Mouse (Mus musculus): ENCODE results near the gene Col9a1.

The Col9a1 gene

GRCm38 (mm10) chr1:24177224-24177851 lies at the start of gene Col9a1:
Gene Col9a1, plus strand, starts transcription at chr1:24177610.
- DNase-seq (ENCODE audit: low spot score), result no peak

- no peak for DNase-seq (ENCODE audit: low spot score)
Observed at GRCm38 (mm10) chr1:24127866-24128265, 49.5 kb upstream of the Col9a1 start.

DNA sequence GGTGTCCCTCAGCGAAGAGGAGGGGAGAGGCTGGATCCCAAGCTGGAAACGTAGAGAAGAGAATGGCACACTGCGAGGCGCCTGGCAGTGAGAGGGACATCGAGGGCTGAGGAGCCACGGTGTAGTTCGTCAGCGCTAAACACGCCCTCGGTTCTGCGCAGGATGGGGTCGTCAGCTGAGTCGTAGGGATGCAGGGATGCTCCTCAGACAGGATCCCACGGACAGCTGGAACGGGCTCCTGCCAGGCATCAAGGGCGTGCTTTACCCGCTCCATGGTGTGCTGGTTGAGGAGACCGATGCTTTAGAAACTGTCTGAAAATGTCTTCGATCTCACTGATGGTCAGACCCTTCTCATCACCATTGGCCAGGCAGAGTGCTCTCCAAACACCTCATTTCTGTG lies 43.6 kb upstream of the Col9a1 start:
- DNase-seq (ENCODE audit: low spot score), result no peak

DNA sequence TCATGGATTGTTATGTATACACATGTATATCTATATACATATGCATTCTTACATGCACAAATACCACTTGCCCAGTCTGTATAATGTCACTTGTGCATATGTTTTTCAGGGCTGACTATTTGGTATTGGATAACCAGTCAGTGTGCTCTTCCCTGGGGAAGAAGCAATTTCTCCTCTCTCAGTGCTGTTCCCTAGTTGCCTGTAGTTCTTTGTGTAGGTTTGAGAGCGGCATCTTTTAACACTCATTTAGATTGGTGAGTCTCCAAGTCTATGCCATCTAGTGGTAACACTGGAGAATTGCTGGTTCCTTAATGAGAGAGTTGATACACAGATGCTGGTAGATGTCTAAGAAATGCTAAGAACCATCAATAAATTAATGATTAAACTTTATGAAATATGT lies 42.6 kb upstream of the Col9a1 start:
- DNase-seq (ENCODE audit: low spot score), result no peak

GRCm38 (mm10) chr1:24137133-24137532 lies 40.3 kb upstream of the Col9a1 start:
- peak; percentile 38 for DNase-seq (ENCODE audit: low spot score)

DNA sequence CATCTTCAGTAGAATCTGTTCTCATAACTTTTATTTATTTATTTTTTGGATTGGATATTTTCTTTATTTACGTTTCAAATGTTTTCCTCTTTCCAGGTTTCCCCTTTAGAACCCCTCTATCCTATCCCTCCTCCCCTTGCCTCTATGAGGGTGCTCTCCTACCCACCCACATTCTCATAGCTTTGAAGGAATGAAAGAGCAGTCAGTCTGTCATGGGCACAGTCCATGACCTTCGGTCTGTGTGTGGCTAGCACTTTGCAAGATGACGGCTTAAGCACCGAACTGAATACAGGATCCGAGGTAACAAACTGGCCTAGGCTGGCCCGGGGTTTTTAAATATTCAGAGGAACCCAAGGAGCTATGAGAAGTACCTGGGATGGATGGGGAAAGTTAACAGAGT lies 36.9 kb upstream of the Col9a1 start:
- DNase-seq (ENCODE audit: low spot score), result no peak

DNA sequence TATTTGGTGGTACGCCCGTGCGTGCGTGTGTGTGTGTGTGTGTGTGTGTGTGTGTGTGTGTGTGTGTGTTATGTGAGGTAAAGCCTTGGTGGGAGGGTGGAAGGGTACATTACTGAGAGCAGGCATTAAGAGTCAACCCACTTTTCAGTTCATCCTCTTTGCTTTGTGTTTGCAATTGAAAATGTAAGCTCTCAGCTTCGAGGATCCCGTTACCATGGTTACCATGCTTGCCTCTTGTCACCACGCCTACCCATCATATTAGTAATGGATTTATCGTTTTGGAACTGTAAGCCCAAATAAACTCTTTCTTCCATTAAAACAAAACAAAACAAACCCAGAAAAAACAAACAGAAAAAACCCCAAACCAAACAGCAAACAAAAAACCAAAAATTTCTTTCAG lies 33.9 kb upstream of the Col9a1 start:
- no peak for DNase-seq (ENCODE audit: low spot score)

DNA sequence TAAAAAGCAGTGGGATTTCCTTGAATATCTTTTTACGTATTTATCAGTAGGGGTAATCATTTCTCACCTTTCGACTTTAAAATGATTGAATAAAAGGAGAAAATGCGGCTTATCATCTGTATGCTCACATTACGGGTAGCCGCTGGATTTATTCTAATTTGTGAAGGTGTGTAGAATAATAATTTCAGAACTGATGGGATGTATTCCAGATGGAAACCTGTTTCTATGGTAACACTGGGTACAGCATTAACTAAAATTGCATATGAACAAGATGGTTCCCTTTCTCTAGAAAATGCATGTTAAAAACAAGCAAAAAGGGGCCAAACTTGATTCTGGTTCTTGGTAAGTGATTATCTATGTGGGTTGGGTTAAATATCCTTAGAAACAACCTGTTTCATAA lies 19.7 kb upstream of the Col9a1 start:
- no peak for DNase-seq (ENCODE audit: low spot score)

DNA sequence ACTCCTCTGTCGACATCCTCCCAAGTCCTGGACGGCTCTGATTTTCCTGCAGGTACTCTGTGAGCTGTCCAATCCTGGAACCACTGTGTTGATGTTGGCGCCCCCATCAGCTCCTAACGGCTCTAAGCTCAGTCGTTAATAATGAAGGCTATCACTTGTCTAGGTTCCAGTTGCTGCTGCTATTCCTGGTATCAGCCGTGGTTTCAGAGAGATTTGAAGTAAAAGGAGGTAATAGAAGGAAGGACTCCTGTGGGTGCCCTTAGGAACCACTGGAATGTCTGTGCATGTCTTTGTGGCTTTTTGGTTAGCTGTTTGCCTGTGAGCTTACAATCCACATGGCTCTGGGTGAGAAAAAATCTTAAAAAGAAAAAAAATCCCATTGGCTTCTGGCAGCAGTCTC lies 8.0 kb upstream of the Col9a1 start:
- DNase-seq (ENCODE audit: low spot score), result no peak

- DNase-seq (ENCODE audit: low spot score), result peak; percentile 18
Observed at GRCm38 (mm10) chr1:24171205-24171866, 6.1 kb upstream of the Col9a1 start.

DNA sequence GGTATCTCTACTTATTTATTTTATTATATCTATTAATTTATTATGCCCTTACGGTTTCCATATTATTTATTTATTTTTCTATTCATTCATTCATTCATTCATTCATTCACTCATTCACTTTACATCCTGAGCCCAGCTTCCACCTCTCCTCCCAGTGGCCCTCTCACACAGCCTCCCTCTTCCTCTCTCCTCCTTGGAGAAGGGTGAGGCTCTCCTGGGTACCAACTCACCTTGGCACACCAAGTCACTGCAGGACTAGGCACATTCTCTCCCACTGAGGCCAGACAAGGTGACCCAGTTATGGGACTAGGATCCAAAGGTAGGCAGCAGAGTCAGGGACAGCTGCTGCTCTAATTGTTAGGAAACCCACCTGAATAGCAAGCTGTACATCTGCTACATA lies 5.5 kb upstream of the Col9a1 start:
- DNase-seq (ENCODE audit: low spot score), result no peak

DNA sequence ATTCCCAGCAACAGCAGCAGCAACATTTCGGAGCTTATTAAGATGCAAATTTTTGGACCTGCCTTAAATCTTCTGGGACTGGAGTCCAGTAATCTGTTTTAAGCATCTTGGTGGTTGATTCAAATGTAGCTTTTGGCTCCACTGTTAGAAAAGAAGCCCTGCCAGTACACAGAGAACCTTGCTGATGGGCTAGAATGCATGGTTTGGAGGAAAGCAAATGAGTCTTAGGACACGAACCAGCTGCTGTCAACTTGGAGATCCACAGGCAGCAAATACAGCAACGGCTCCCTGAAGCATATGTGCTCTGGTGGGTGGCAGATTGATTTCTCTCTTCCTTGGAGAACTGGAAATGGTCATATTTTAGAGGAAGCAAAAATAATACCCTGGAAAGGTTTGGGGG lies 4.8 kb upstream of the Col9a1 start:
- DNase-seq (ENCODE audit: low spot score), result no peak

GRCm38 (mm10) chr1:24175761-24176160 lies 1.6 kb upstream of the Col9a1 start:
- no peak for DNase-seq (ENCODE audit: low spot score)

GRCm38 (mm10) chr1:24179856-24180255 lies 2.4 kb downstream of the Col9a1 start:
- peak; percentile 1 for DNase-seq (ENCODE audit: low spot score)

DNA sequence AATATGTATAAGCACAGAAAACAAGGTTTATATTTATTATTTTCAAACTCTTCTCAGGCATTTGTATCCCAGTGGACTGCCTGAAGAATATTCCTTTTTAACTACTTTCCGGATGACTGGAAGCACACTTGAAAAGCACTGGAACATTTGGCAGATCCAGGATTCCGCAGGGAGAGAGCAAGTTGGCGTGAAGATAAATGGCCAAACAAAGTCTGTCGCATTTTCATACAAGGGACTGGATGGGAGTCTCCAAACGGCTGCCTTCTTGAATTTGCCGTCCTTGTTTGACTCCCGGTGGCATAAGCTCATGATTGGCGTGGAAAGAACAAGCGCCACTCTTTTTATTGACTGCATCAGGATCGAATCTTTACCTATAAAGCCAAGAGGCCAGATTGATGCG lies 7.6 kb downstream of the Col9a1 start:
- no peak for DNase-seq (ENCODE audit: low spot score)

DNA sequence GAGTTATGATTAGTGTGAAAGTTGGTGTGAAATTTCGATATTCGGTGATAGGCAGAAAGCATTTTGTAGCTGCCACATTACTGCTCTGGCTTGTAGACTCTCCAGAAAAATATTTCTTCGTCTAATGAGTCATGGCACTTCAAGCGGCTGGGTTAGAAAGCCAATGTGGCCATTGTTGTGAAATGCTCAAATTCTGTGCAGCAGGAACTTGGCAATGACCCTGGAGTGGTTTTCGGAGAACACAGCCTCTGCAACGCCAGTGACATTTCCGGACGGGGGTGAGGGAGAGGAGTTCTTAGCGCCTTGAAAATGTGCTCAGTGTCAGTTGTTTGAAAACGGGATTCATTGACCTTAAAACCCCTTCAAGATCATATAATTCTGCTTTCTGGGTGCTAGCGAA lies 9.6 kb downstream of the Col9a1 start:
- peak; percentile 3 for DNase-seq (ENCODE audit: low spot score)

DNA sequence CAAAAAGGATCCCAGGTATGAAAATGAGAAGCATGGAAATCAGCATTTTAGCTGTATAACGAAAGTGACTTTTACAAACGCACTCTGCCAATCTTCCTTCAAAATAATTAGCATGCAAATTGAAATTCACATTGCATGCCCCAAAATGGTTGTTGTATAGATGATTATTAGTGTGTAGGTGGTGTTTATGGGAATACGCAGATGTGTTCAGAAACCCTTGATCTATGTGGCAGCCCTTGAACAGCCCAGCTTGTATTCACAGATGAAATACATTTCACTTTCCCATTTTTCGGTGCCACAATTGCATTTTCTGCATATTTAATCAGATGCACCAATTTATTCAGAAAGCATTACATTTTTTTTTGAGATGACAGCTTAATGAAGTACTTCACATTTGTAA lies 14.3 kb downstream of the Col9a1 start:
- no peak for DNase-seq (ENCODE audit: low spot score)

DNA sequence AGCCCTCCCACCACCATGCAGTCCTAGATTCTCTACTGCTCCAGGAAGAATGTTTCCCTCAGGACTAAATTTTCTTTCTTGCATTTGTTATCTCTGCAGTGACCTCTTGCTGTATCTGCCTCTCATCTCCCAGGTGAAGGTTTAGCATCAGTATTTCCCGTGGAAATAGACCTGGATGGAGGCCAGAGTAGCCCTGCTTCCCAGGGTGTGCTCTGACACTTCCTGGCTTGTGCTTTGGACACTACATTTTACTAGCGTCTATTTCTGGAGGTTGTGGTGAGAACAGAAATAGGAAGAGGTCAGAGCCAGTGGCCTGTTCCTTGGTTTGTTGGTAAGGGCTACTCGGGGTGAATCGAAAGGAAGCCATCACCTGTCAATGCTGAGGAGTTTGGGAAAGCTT lies 16.7 kb downstream of the Col9a1 start:
- no peak for DNase-seq (ENCODE audit: low spot score)

- no peak for DNase-seq (ENCODE audit: low spot score)
Observed at GRCm38 (mm10) chr1:24195070-24195840, 17.8 kb downstream of the Col9a1 start.

- DNase-seq (ENCODE audit: low spot score), result no peak
Observed at GRCm38 (mm10) chr1:24195951-24196517, 18.6 kb downstream of the Col9a1 start.

GRCm38 (mm10) chr1:24211621-24212385 lies 34.4 kb downstream of the Col9a1 start:
- DNase-seq (ENCODE audit: low spot score), result no peak

DNA sequence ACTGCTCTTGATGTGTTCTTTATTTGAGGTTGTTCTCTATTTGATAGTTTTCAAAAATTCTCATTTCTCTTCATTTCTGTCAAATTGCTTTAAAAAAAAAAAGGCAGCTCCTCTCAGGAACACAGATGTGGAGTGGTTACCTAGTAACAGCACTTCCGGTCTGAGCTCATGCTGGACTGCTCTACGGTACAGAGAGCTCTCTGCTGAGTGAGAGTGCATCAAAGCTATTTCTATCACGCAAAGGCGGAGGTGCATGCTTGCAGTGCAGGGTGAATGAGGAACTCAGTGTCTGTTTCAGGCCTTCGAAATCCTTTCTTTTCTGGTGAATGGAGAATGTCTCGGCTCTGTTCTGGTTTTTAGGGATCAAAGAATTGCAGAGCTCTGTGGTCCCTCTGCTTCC lies 41.6 kb downstream of the Col9a1 start:
- no peak for DNase-seq (ENCODE audit: low spot score)

All from ovary, postnatal 14 days (tissue).